Mouse (Mus musculus) thymus, adult 2 months (tissue): ENCODE measurements around the gene Tbx6. TPM values are rescaled to one million over a fixed set of nuclear protein-coding genes. Genes with fewer than 3 reads are reported as not detected.
A peak's percentile ranks its signal among the peaks of the same experiment; 100 is the strongest.

Experiments
- DNase-seq: peaks from one replicate; pipeline ENCODE4 v3.0.0; 2021
- H3K27ac ChIP-seq: fragments of 200-500 bp; 2 replicates; pipeline ENCODE4 v1.5.1; 2012; ENCODE audit warnings: low read length, control low read depth; ENCODE audit not compliant: control insufficient read depth, insufficient read depth
- H3K27me3 ChIP-seq: fragments of 200-500 bp; 2 replicates; pipeline ENCODE4 v1.6.1; 2012; ENCODE audit warnings: mild to moderate bottlenecking, low read length, moderate library complexity, mixed read lengths; ENCODE audit not compliant: control insufficient read depth, insufficient read depth
- H3K36me3 ChIP-seq: fragments of 200-500 bp; 2 replicates; pipeline ENCODE4 v1.6.1; 2012; ENCODE audit warnings: mild to moderate bottlenecking, low read length, moderate library complexity; ENCODE audit not compliant: control insufficient read depth, insufficient read depth
- H3K4me1 ChIP-seq: fragments of 200-500 bp; replicated peaks from 2 replicates; pipeline ENCODE4 v1.6.1; 2012; ENCODE audit warnings: low read length; ENCODE audit not compliant: control insufficient read depth, insufficient read depth
- H3K4me3 ChIP-seq: fragments of 200-500 bp; 2 replicates; pipeline ENCODE4 v1.5.1; 2012; ENCODE audit warnings: mild to moderate bottlenecking, low read length, control low read depth, moderate library complexity; ENCODE audit not compliant: control insufficient read depth, insufficient read depth
- CTCF ChIP-seq: fragments of 200-500 bp; IDR thresholded peaks from 2 replicates; pipeline ENCODE4 v1.5.1; 2012; ENCODE audit warnings: mild to moderate bottlenecking, control low read depth, low read length, moderate library complexity, borderline replicate concordance; ENCODE audit not compliant: control insufficient read depth, poor library complexity, insufficient read depth; ENCODE audit errors: extremely low read depth
- POLR2A ChIP-seq: fragments of 200-500 bp; IDR thresholded peaks from 2 replicates; pipeline ENCODE4 v1.6.1; 2012; ENCODE audit warnings: mild to moderate bottlenecking, low read length, control low read depth, moderate library complexity; ENCODE audit not compliant: control insufficient read depth, poor library complexity, insufficient read depth; ENCODE audit errors: extremely low read depth
- WGBS: fragments of 180-500 bp; shearing (Covaris S2); methylation state at CpG from one replicate; pipeline ENCODE4 v1.1.7; 2018; 5-methylcytosine and 5-hydroxymethylcytosine counted together
- polyA plus RNA-seq: library from polyadenylated mRNA; depleted of rRNA; stranded (reverse); fragments of >200 nt; gene quantifications from 2 replicates; pipeline ENCODE4 v1.2.3, GENCODE M21; 2012

The Tbx6 gene
- polyA plus RNA-seq, 1 experiment, result 37.9 TPM

- peaks cover 16% of the 10 kb centered on the region for H3K4me1 ChIP-seq
- H3K27ac ChIP-seq, result peak within 1 kb of the TSS; percentile 23; the same call in 1 of the 2 replicates
- no peaks in the 10 kb centered on the region for H3K36me3 ChIP-seq
- H3K27me3 ChIP-seq, result no peaks in the 10 kb centered on the region
- DNase-seq, result peak; percentile 90
- H3K4me3 ChIP-seq, result peak within 1 kb of the TSS; percentile 94
- 2% methylated on average over 25 of the region's 38 CpGs for WGBS
- TF ChIP-seq CTCF, result peak; percentile 82; the same call in 1 of the 2 replicates
- TF ChIP-seq POLR2A, result no peak
Measured at GRCm38 (mm10) chr7:126759050-126759671, 22.1 kb upstream of the Tbx6 start, which contains the start of gene Mapk3. Gene Mapk3, plus strand, starts transcription at chr7:126759601.

- WGBS, result 2% methylated on average over 22 of the region's 24 CpGs
- no peak for TF ChIP-seq CTCF
Measured at GRCm38 (mm10) chr7:126759672-126760390, 21.5 kb upstream of the Tbx6 start.

GRCm38 (mm10) chr7:126760391-126760802 is 20.9 kb upstream of the Tbx6 start:
- no peak for DNase-seq
- no peaks in the 10 kb centered on the region for H3K27me3 ChIP-seq
- TF ChIP-seq POLR2A, result no peak
- peaks cover 11% of the 10 kb centered on the region for H3K4me1 ChIP-seq
- H3K36me3 ChIP-seq, result no peaks in the 10 kb centered on the region
- H3K27ac ChIP-seq, result peak overlapping the region; percentile 23; the same call in 1 of the 2 replicates
- WGBS, result 51% methylated on average over 3 of the region's 3 CpGs
- H3K4me3 ChIP-seq, result peak overlapping the region; percentile 94

More at GRCm38 (mm10) chr7:126759672-126760390, 21.5 kb upstream of the Tbx6 start:
- DNase-seq, result no peak
- peaks cover 11% of the 10 kb centered on the region for H3K4me1 ChIP-seq
- peak overlapping the region; percentile 23; the same call in 1 of the 2 replicates for H3K27ac ChIP-seq
- no peaks in the 10 kb centered on the region for H3K36me3 ChIP-seq
- H3K4me3 ChIP-seq, result peak overlapping the region; percentile 94
- H3K27me3 ChIP-seq, result no peaks in the 10 kb centered on the region

GRCm38 (mm10) chr7:126760956-126761355 is 20.3 kb upstream of the Tbx6 start:
- peaks cover 11% of the 10 kb centered on the region for H3K4me1 ChIP-seq
- no peaks in the 10 kb centered on the region for H3K27me3 ChIP-seq
- no peaks in the 10 kb centered on the region for H3K36me3 ChIP-seq
- H3K4me3 ChIP-seq, result no peak overlapping the region
- TF ChIP-seq POLR2A, result no peak
- no peak for TF ChIP-seq CTCF
- WGBS, result 81% methylated on average over 4 of the region's 4 CpGs
- no peak for DNase-seq
- H3K27ac ChIP-seq, result no peak overlapping the region

DNA sequence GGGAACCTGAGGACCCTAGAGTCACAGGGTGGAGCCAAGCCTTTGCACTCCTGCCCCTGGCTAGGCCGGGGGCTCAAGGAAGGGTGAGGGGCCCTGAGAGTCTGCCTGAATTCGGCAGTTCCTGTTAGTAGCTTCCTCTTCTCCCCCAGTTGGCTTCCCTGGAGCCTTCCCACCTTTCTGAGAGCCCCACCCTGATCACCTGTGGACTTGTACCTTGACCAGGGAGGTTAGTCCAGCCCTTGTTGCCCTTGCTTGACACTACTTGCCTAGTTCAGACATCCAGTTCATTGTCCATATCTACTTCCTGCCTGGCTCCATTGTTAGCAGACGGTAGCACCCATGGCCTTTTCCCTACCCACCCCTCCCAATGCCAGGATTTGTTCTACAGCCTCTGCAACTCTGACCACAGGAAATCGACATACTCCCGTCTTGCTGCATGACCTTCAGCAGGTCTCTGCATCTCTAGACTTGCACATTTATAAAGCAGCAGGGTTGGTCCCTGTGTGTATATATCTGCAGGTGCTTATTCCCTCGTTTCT is 19.7 kb upstream of the Tbx6 start:
- Histone ChIP-seq H3K27ac (no peak overlapping the region), H3K4me3 (no peak overlapping the region), H3K36me3 (no peaks in the 10 kb centered on the region), H3K27me3 (no peaks in the 10 kb centered on the region), H3K4me1 (peaks cover 11% of the 10 kb centered on the region)
- no peak for DNase-seq
- TF ChIP-seq CTCF, result no peak
- no peak for TF ChIP-seq POLR2A
- WGBS, result 81% methylated on average over 6 of the region's 6 CpGs

GRCm38 (mm10) chr7:126762471-126763008 is 18.7 kb upstream of the Tbx6 start:
- H3K27ac ChIP-seq, result no peak overlapping the region
- no peaks in the 10 kb centered on the region for H3K27me3 ChIP-seq
- TF ChIP-seq CTCF, result no peak
- no peak for TF ChIP-seq POLR2A
- H3K36me3 ChIP-seq, result peaks cover 5% of the 10 kb centered on the region; the same call in 1 of the 2 replicates
- no peak for DNase-seq
- WGBS, result 92% methylated on average over 17 of the region's 17 CpGs
- H3K4me3 ChIP-seq, result no peak overlapping the region
- peaks cover 11% of the 10 kb centered on the region for H3K4me1 ChIP-seq
